Mouse (Mus musculus) stomach, embryonic 16.5 days (tissue): ENCODE measurements around the gene Kif23. TPM values are rescaled to one million over a fixed set of nuclear protein-coding genes. Genes with fewer than 3 reads are reported as not detected.
A peak's percentile ranks its signal among the peaks of the same experiment; 100 is the strongest.

Source experiments
- ATAC-seq: fragments of 200-750 bp; cut with Nextera tagmentation; 2 replicates; pipeline ENCODE4 v1.8.0; 2017; ENCODE audit warnings: moderate number of reproducible peaks, moderate TSS enrichment; ENCODE audit not compliant: insufficient read depth, low FRiP score
- H3K27ac ChIP-seq: fragments of 300-500 bp; sonication (generic); 2 replicates; pipeline ENCODE4 v1.5.1; 2014; ENCODE audit warnings: low read length
- H3K27me3 ChIP-seq: fragments of 300-500 bp; sonication (generic); 2 replicates; pipeline ENCODE4 v1.6.1; 2014; ENCODE audit warnings: low read length, control low read depth, mixed read lengths; ENCODE audit not compliant: control insufficient read depth, insufficient read depth
- H3K36me3 ChIP-seq: fragments of 300-500 bp; sonication (generic); 2 replicates; pipeline ENCODE4 v1.6.1; 2014; ENCODE audit warnings: low read length; ENCODE audit not compliant: control insufficient read depth, insufficient read depth
- H3K4me1 ChIP-seq: fragments of 300-500 bp; sonication (generic); 2 replicates; pipeline ENCODE4 v1.6.1; 2014; ENCODE audit warnings: low read length, control low read depth, mixed read lengths; ENCODE audit not compliant: control insufficient read depth, insufficient read depth
- H3K4me2 ChIP-seq: fragments of 300-500 bp; sonication (generic); 2 replicates; pipeline ENCODE4 v1.6.1; 2014; ENCODE audit warnings: low read depth, low read length, mixed read lengths
- H3K4me3 ChIP-seq: fragments of 300-500 bp; sonication (generic); replicated peaks from 2 replicates; pipeline ENCODE4 v1.5.1; 2014; ENCODE audit warnings: mild to moderate bottlenecking, low read length
- H3K9ac ChIP-seq: fragments of 300-500 bp; sonication (generic); 2 replicates; pipeline ENCODE4 v1.6.1; 2014; ENCODE audit warnings: low read length
- H3K9me3 ChIP-seq: fragments of 300-500 bp; sonication (generic); replicated peaks from 2 replicates; pipeline ENCODE4 v1.6.1; 2016; ENCODE audit warnings: low read length, control low read depth; ENCODE audit not compliant: control insufficient read depth
- WGBS: fragments of 180-500 bp; shearing (Covaris S2); extraction: QIAGEN DNeasy Blood & Tissue Kit; methylation state at CpG from one replicate; pipeline ENCODE4 v1.1.7; 2014; 5-methylcytosine and 5-hydroxymethylcytosine counted together
- polyA plus RNA-seq: library from polyadenylated mRNA; unstranded; fragments of >200 nt; fragmentation: Nextera tagmentation; extraction: Ambion mirVana; gene quantifications from 2 replicates; pipeline ENCODE4 v1.2.1, GENCODE M21; 2015

The Kif23 gene
- polyA plus RNA-seq, 1 experiment from 2014 or later = 102 TPM

DNA sequence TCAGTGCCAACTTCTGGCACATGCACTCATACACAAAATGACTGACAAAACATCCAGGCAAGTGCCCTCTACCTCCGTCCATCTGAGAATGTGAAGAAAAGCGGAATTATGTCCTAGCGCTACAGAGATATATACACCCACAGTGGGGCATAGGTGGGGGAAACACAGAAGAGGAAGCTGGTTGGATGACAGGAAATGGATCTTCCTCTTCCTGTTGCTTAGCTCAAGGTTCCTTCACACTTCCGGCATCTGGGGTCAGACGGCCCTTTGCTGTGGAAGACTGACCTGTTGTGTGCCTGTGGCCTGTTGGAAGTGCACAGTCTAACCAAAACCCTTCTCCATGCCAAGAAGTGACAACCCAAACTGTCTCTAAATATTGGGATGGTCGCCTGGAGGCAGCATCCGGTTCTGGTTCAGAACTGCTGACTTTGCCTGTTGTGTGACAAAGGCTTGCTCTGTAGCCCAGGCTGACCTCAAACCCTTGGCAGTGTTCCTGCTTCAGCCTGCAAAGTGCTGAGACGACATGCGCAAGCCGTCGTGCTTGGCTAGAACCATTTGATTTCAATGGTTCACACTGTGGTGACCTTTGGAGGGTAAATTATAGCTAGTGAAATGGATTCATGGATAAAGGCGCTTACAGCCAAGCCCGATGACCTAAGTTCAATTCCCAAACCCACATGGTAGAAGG lies 30.8 kb upstream of the Kif23 start:
- 82% methylated on average over 13 of the region's 13 CpGs for WGBS
- H3K36me3 ChIP-seq = no peaks in the 10 kb centered on the region

DNA sequence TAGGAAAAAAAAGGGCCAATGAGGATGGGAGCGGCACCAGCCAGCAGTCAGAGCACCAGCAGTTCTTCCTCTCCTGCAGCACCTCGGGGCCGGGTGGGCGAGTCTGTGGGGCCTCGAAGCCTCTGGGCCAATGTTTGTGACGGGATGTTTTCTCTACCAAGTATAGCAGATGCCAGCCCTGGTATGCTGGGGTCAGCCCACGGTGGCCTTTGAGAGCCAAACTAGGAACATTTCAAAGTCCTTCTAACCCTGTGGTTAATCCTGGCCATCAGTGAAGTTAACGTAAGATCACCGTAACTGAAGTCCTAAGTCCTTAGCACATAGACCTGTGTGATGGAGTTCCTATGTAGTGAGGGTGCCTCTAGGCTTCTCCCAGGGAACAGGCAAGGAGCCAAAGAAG lies 25.5 kb upstream of the Kif23 start:
- no peak overlapping the region for H3K4me3 ChIP-seq
- no peak for ATAC-seq
- no peaks in the 10 kb centered on the region for H3K4me1 ChIP-seq
- WGBS = 64% methylated on average over 7 of the region's 9 CpGs
- H3K9me3 ChIP-seq = no peaks in the 10 kb centered on the region
- H3K4me2 ChIP-seq = no peak overlapping the region
- H3K9ac ChIP-seq = no peak overlapping the region
- no peak overlapping the region for H3K27ac ChIP-seq
- no peaks in the 10 kb centered on the region for H3K36me3 ChIP-seq
- no peaks in the 10 kb centered on the region for H3K27me3 ChIP-seq

More for the DNA sequence above, 30.8 kb upstream of the Kif23 start:
- H3K4me2 ChIP-seq = no peak overlapping the region
- no peaks in the 10 kb centered on the region for H3K9me3 ChIP-seq
- H3K4me3 ChIP-seq = no peak overlapping the region
- H3K27me3 ChIP-seq = no peaks in the 10 kb centered on the region
- H3K4me1 ChIP-seq = no peaks in the 10 kb centered on the region
- no peak overlapping the region for H3K9ac ChIP-seq
- ATAC-seq = no peak
- no peak overlapping the region for H3K27ac ChIP-seq

DNA sequence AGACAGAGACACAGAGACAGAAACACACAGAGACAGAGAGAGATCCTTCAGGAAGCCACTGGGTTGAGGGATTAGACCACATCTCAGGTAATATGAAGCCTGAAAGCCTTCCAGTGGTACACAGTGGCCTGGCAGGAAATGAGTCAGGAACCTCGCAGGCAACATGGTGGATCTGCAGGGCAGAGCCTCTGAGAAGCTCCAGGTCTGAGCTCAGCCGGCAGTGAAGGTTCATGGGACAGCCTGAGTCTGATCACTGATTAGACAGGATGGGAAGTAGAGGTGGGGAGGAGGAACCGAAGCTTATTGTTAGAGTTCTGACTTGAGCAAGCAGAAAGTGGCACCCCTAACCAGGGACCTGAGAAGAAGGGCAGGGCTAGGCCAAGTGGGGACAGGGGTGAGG lies 24.5 kb upstream of the Kif23 start:
- no peak overlapping the region for H3K4me3 ChIP-seq
- H3K4me1 ChIP-seq = no peaks in the 10 kb centered on the region; the same call in 1 of the 2 replicates
- no peak for ATAC-seq
- H3K27me3 ChIP-seq = no peaks in the 10 kb centered on the region
- no peak overlapping the region for H3K4me2 ChIP-seq
- H3K9me3 ChIP-seq = no peaks in the 10 kb centered on the region
- no peaks in the 10 kb centered on the region for H3K36me3 ChIP-seq
- H3K27ac ChIP-seq = no peak overlapping the region
- 49% methylated on average over 3 of the region's 3 CpGs for WGBS
- H3K9ac ChIP-seq = no peak overlapping the region

DNA sequence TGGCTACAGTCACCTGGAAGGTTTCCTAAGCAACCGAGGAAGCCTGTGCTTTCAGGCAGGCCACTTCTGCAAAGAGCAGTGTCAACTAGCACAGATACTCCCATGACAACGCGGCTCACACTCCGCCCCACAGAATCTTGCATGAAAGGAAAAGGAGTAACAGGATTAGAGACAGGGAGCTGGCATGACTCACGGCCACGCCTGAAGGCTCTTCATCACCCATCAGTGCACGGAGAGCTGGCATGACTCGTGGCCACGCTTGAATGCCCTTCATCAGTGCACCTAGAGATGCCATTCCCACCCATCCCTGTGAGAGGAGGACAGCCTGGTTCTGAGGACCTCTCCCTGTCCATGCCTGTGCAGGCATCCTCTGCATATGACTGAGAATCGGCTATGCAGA lies 20.8 kb upstream of the Kif23 start:
- Histone ChIP-seq H3K4me3 (no peak overlapping the region), H3K27ac (peak overlapping the region; percentile 27; the same call in 1 of the 2 replicates), H3K4me2 (no peak overlapping the region), H3K36me3 (no peaks in the 10 kb centered on the region), H3K9ac (no peak overlapping the region), H3K4me1 (peaks cover 4% of the 10 kb centered on the region), H3K9me3 (no peaks in the 10 kb centered on the region), H3K27me3 (no peaks in the 10 kb centered on the region)
- WGBS = 69% methylated on average over 10 of the region's 10 CpGs
- 0 out of 2 replicates have a peak, but pooled peaks have one; percentile 27 for ATAC-seq

DNA sequence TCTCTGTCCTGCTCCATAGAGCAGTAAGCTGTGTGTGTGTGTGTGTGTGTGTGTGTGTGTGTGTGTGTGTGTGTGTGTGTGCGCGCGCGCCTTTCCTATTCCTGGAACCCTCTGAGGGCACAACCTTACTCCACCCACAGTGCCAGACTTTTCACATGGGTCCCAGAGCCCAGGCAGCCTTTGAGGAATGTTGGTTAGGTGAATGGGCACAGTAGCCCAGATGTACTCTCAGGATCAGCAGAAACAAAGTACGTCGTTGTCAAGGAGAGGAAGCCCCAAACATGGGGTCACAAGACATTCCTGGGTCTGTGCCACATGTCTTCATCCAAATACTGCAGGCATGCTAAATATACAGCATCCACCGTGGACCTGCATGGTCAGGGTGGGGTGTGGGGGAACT lies 19.4 kb upstream of the Kif23 start:
- H3K4me2 ChIP-seq = no peak overlapping the region
- no peak for ATAC-seq
- H3K4me1 ChIP-seq = peaks cover 7% of the 10 kb centered on the region
- no peaks in the 10 kb centered on the region for H3K9me3 ChIP-seq
- H3K4me3 ChIP-seq = no peak overlapping the region
- no peaks in the 10 kb centered on the region for H3K27me3 ChIP-seq
- no peak overlapping the region for H3K9ac ChIP-seq
- no peaks in the 10 kb centered on the region for H3K36me3 ChIP-seq
- 77% methylated on average over 7 of the region's 7 CpGs for WGBS
- H3K27ac ChIP-seq = no peak overlapping the region

DNA sequence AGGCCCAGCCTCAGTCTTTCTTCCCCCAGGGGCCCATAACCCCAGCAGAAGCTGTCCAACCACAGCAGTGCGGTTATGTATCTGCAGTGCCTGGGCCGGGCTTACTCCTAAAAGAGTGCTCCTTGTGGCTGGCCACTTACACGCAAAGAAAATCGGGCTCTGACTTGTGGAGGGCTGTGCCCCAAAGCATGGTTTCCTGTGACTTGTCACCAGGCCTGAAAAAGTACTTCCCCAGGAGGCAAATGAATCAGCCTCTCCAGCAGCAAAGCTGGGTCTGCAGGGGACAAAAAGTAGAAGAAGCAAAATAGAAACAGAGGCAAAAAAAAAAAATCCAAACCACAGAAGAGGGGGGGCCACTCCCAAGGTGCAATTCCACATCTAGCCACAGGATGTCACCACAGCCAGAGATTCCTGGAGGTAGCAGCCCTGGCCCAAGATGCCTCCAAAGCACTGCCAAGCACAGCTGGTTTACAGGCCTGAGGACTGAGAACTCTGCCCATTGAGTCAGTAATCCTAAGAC lies 18.9 kb upstream of the Kif23 start:
- H3K9me3 ChIP-seq = no peaks in the 10 kb centered on the region
- no peak overlapping the region for H3K4me3 ChIP-seq
- 39% methylated on average over 4 of the region's 4 CpGs for WGBS
- H3K27ac ChIP-seq = peak overlapping the region; percentile 54; the same call in 1 of the 2 replicates
- ATAC-seq = peak; percentile 38; the same call in 1 of the 2 replicates
- no peak overlapping the region for H3K4me2 ChIP-seq
- peak overlapping the region; percentile 22; the same call in 1 of the 2 replicates for H3K9ac ChIP-seq
- no peaks in the 10 kb centered on the region for H3K36me3 ChIP-seq
- peaks cover 12% of the 10 kb centered on the region for H3K4me1 ChIP-seq
- H3K27me3 ChIP-seq = no peaks in the 10 kb centered on the region

DNA sequence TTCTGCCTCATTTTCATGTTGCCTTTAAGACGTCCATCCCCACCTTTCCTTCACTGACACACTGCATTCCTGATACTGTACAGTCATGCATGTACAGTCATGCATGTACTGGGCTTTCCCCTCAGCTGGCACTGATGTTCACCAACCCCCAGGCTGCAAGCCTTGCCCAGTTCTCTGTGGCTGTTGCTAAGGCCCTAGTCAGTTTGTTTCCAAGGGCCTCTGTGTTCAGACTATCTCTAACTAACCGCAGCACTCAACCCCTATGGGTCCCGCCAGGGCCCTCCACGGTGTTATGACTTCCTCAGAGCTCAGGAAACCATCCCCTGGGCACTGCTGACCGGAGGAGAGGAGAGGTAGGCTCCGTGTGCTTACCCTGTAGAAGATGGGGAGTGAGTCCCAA lies 16.8 kb upstream of the Kif23 start:
- no peak overlapping the region for H3K27ac ChIP-seq
- H3K36me3 ChIP-seq = no peaks in the 10 kb centered on the region
- peaks cover 14% of the 10 kb centered on the region for H3K4me1 ChIP-seq
- no peak overlapping the region for H3K4me3 ChIP-seq
- no peaks in the 10 kb centered on the region for H3K9me3 ChIP-seq
- ATAC-seq = no peak
- H3K9ac ChIP-seq = 0 out of 2 replicates have a peak overlapping the region, but pooled peaks have one; percentile 1
- no peak overlapping the region for H3K4me2 ChIP-seq
- no peaks in the 10 kb centered on the region for H3K27me3 ChIP-seq
- WGBS = 73% methylated on average over 6 of the region's 6 CpGs

DNA sequence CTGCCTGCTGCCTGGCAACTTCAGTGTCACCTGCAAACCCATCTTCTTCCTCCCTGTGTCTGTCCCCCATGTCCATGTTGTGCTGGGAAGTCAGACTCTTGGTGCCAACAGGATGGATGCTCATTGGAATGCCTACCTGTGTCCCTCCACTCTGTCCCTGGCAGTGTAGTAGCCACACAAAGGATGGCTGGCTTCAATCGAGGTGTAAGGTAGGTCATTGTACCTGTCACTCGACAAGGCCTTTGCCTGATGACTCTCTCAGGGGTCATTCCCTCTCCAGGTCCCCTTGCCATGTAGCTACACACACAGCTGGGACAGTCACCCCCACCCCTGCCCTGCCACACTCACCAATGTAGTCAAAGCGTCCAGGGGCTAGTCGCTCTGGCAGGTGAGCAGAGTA lies 14.6 kb upstream of the Kif23 start:
- Histone ChIP-seq H3K4me3 (no peak overlapping the region), H3K4me2 (no peak overlapping the region), H3K4me1 (peaks cover 14% of the 10 kb centered on the region), H3K9ac (no peak overlapping the region; the same call in 1 of the 2 replicates), H3K9me3 (no peaks in the 10 kb centered on the region), H3K36me3 (no peaks in the 10 kb centered on the region), H3K27me3 (no peaks in the 10 kb centered on the region), H3K27ac (peak overlapping the region; percentile 90)
- ATAC-seq = no peak
- WGBS = 83% methylated on average over 4 of the region's 4 CpGs

DNA sequence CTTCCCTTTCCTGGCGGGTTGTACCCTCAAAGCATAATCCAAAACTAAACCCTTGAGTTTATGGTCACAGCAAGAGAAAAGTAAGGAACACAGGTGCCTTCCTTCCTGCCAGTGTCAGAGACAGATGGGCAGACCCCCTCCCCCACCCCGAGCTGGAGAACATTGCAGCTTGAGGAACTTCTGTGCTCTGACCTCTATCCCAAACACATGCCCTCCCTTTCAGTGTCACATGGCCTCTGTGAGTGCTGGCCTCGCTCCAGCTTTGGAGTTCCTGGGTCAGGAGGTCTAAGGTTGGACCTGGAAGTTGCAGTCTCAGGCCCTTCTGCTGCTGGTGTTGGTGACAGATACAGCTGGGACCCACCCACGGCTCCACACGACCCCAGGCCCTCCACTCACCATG lies 14.2 kb upstream of the Kif23 start:
- Histone ChIP-seq H3K36me3 (no peaks in the 10 kb centered on the region), H3K9ac (no peak overlapping the region; the same call in 1 of the 2 replicates), H3K27ac (peak overlapping the region; percentile 90), H3K27me3 (no peaks in the 10 kb centered on the region), H3K4me3 (no peak overlapping the region), H3K4me1 (peaks cover 14% of the 10 kb centered on the region), H3K9me3 (no peaks in the 10 kb centered on the region), H3K4me2 (no peak overlapping the region)
- 25% methylated on average over 5 of the region's 5 CpGs for WGBS
- no peak for ATAC-seq
